Mouse (Mus musculus): ENCODE measurements around the gene Stab1. TPM values are rescaled to one million over a fixed set of nuclear protein-coding genes. Genes with fewer than 3 reads are reported as not detected.

Stab1 gene
- total RNA-seq, 1 experiment: 2.0 TPM

GRCm38 (mm10) chr14:31181512-31181911 is 13.1 kb upstream of the Stab1 start:
- Histone ChIP-seq H3K36me3 (ENCODE audit: control insufficient read depth, insufficient read depth, low read length, poor library complexity, severe bottlenecking) (peaks cover 74% of the 10 kb centered on the region), H3K9ac (ENCODE audit: insufficient read depth, low read depth, low read length, poor library complexity, severe bottlenecking) (no peak overlapping the region), H3K27ac (ENCODE audit: insufficient read depth, low read depth, low read length, poor library complexity, severe bottlenecking) (no peak overlapping the region), H3K4me1 (ENCODE audit: control insufficient read depth in 2 of 2, insufficient read depth in 2 of 2, low read length in 2 of 2, poor library complexity in 1 of 2) (peaks cover 0 to 10% of the 10 kb centered on the region in 2 experiments; a peak in 1 of 4 replicates), H3K9me3 (ENCODE audit: control insufficient read depth, insufficient read depth, low read depth, low read length) (no peaks in the 10 kb centered on the region), H3K4me3 (ENCODE audit: insufficient read depth in 1 of 2, low read depth in 1 of 2, low read length in 2 of 2, poor library complexity in 1 of 2, severe bottlenecking in 1 of 2) (no peak overlapping the region)
- in situ Hi-C loops (cut with MboI; ENCODE audit: low sequenced_read_pairs in 2 of 2, unreplicated experiment in 2 of 2): no loop called here
- TF ChIP-seq ZNF384 (IDR thresholded peaks at IDR 0.05; ENCODE audit: low read depth, low read length) (no peak), CHD2 (IDR thresholded peaks at IDR 0.05; ENCODE audit: low read depth, low read length) (no peak), HCFC1 (IDR thresholded peaks at IDR 0.05; ENCODE audit: borderline replicate concordance, insufficient read depth, low read length) (no peak), ZC3H11A (IDR thresholded peaks at IDR 0.05; ENCODE audit: borderline replicate concordance, low read depth, low read length) (no peak), MAFK (IDR thresholded peaks at IDR 0.05; ENCODE audit: insufficient read depth, low read depth, low read length) (no peak)
- no peak for DNase-seq (ENCODE audit: low read depth, low spot score)

- H3K4me1 ChIP-seq (ENCODE audit: control insufficient read depth in 2 of 2, insufficient read depth in 2 of 2, low read length in 2 of 2, poor library complexity in 1 of 2): peaks cover 0 to 12% of the 10 kb centered on the region in 2 experiments; a peak in 1 of 4 replicates
- no peaks in the 10 kb centered on the region for H3K9me3 ChIP-seq (ENCODE audit: control insufficient read depth, insufficient read depth, low read depth, low read length)
- H3K9ac ChIP-seq (ENCODE audit: insufficient read depth, low read depth, low read length, poor library complexity, severe bottlenecking): no peak overlapping the region
- H3K27ac ChIP-seq (ENCODE audit: insufficient read depth, low read depth, low read length, poor library complexity, severe bottlenecking): no peak overlapping the region
- in situ Hi-C loops (cut with MboI; ENCODE audit: low sequenced_read_pairs in 2 of 2, unreplicated experiment in 2 of 2): no loop called here
- H3K36me3 ChIP-seq (ENCODE audit: control insufficient read depth, insufficient read depth, low read length, poor library complexity, severe bottlenecking): peaks cover 77% of the 10 kb centered on the region
- no peak overlapping the region for H3K4me3 ChIP-seq (ENCODE audit: insufficient read depth in 1 of 2, low read depth in 1 of 2, low read length in 2 of 2, poor library complexity in 1 of 2, severe bottlenecking in 1 of 2)
- no peak for TF ChIP-seq MAFK (IDR thresholded peaks at IDR 0.05; ENCODE audit: insufficient read depth, low read depth, low read length)
- TF ChIP-seq HCFC1 (IDR thresholded peaks at IDR 0.05; ENCODE audit: borderline replicate concordance, insufficient read depth, low read length): no peak
- TF ChIP-seq CHD2 (IDR thresholded peaks at IDR 0.05; ENCODE audit: low read depth, low read length): no peak
- no peak for TF ChIP-seq ZNF384 (IDR thresholded peaks at IDR 0.05; ENCODE audit: low read depth, low read length)
- no peak for TF ChIP-seq ZC3H11A (IDR thresholded peaks at IDR 0.05; ENCODE audit: borderline replicate concordance, low read depth, low read length)
- no peak for DNase-seq (ENCODE audit: low read depth, low spot score)
Observed at GRCm38 (mm10) chr14:31179677-31180365, 11.4 kb upstream of the Stab1 start.

DNA sequence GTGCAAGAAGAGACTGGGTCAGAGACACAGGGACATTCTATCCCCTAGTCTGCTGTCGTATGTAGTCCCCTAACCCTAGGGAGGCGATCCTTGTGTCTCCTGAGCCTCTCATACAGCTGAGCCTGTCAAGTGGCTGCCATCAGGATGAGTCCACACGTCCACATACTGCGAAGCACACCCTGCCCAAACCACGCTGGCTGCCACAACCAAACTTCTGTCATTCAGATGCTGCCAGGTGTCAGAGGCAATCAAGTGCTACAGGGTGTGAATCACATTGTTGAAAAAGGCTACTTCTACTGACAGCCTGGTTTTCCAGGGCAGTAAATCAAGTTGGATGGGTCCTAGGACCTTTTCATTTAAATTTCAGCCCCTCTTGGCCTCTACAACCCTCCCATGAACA is 9.3 kb upstream of the Stab1 start:
- H3K9me3 ChIP-seq (ENCODE audit: control insufficient read depth, insufficient read depth, low read depth, low read length): no peaks in the 10 kb centered on the region
- no peak for DNase-seq (ENCODE audit: low read depth, low spot score)
- no peak overlapping the region for H3K4me3 ChIP-seq (ENCODE audit: insufficient read depth in 1 of 2, low read depth in 1 of 2, low read length in 2 of 2, poor library complexity in 1 of 2, severe bottlenecking in 1 of 2)
- H3K4me1 ChIP-seq (ENCODE audit: control insufficient read depth in 2 of 2, insufficient read depth in 2 of 2, low read length in 2 of 2, poor library complexity in 1 of 2): peaks cover 0 to 12% of the 10 kb centered on the region in 2 experiments; a peak in 1 of 4 replicates
- no peak overlapping the region for H3K27ac ChIP-seq (ENCODE audit: insufficient read depth, low read depth, low read length, poor library complexity, severe bottlenecking)
- peaks cover 78% of the 10 kb centered on the region for H3K36me3 ChIP-seq (ENCODE audit: control insufficient read depth, insufficient read depth, low read length, poor library complexity, severe bottlenecking)
- no peak overlapping the region for H3K9ac ChIP-seq (ENCODE audit: insufficient read depth, low read depth, low read length, poor library complexity, severe bottlenecking)
- in situ Hi-C loops (cut with MboI; ENCODE audit: low sequenced_read_pairs in 2 of 2, unreplicated experiment in 2 of 2): no loop called here
- TF ChIP-seq MAFK (IDR thresholded peaks at IDR 0.05; ENCODE audit: insufficient read depth, low read depth, low read length) (no peak), CHD2 (IDR thresholded peaks at IDR 0.05; ENCODE audit: low read depth, low read length) (no peak), ZC3H11A (IDR thresholded peaks at IDR 0.05; ENCODE audit: borderline replicate concordance, low read depth, low read length) (no peak), HCFC1 (IDR thresholded peaks at IDR 0.05; ENCODE audit: borderline replicate concordance, insufficient read depth, low read length) (no peak), ZNF384 (IDR thresholded peaks at IDR 0.05; ENCODE audit: low read depth, low read length) (no peak)

GRCm38 (mm10) chr14:31177287-31177686 is 8.8 kb upstream of the Stab1 start:
- H3K27ac ChIP-seq (ENCODE audit: insufficient read depth, low read depth, low read length, poor library complexity, severe bottlenecking): no peak overlapping the region
- H3K4me3 ChIP-seq (ENCODE audit: insufficient read depth in 1 of 2, low read depth in 1 of 2, low read length in 2 of 2, poor library complexity in 1 of 2, severe bottlenecking in 1 of 2): peak overlapping the region in 1 of 2 experiments; percentile 42; a peak in 3 of 4 replicates
- no peak for DNase-seq (ENCODE audit: low read depth, low spot score)
- H3K4me1 ChIP-seq (ENCODE audit: control insufficient read depth in 2 of 2, insufficient read depth in 2 of 2, low read length in 2 of 2, poor library complexity in 1 of 2): peaks cover 0 to 14% of the 10 kb centered on the region in 2 experiments; a peak in 1 of 4 replicates
- peak overlapping the region; percentile 38 for H3K9ac ChIP-seq (ENCODE audit: insufficient read depth, low read depth, low read length, poor library complexity, severe bottlenecking)
- in situ Hi-C loops (cut with MboI; ENCODE audit: low sequenced_read_pairs in 2 of 2, unreplicated experiment in 2 of 2): no loop called here
- H3K9me3 ChIP-seq (ENCODE audit: control insufficient read depth, insufficient read depth, low read depth, low read length): no peaks in the 10 kb centered on the region
- peaks cover 78% of the 10 kb centered on the region for H3K36me3 ChIP-seq (ENCODE audit: control insufficient read depth, insufficient read depth, low read length, poor library complexity, severe bottlenecking)
- TF ChIP-seq ZNF384 (IDR thresholded peaks at IDR 0.05; ENCODE audit: low read depth, low read length) (no peak), CHD2 (IDR thresholded peaks at IDR 0.05; ENCODE audit: low read depth, low read length) (no peak), HCFC1 (IDR thresholded peaks at IDR 0.05; ENCODE audit: borderline replicate concordance, insufficient read depth, low read length) (no peak), ZC3H11A (IDR thresholded peaks at IDR 0.05; ENCODE audit: borderline replicate concordance, low read depth, low read length) (no peak), MAFK (IDR thresholded peaks at IDR 0.05; ENCODE audit: insufficient read depth, low read depth, low read length) (no peak)

All from ES-E14 (cell line).